Mouse (Mus musculus) small intestine, adult 2 months (tissue): ENCODE data around the gene Sec22c. TPM values are rescaled to one million over a fixed set of nuclear protein-coding genes. Genes with fewer than 3 reads are reported as not detected.

Experiments
- H3K27ac ChIP-seq: fragments of 200-500 bp; 2 replicates; pipeline ENCODE4 v1.5.1; 2012; ENCODE audit warnings: low read depth, low read length, control low read depth, inconsistent platforms; ENCODE audit not compliant: insufficient read depth
- H3K27me3 ChIP-seq: fragments of 200-500 bp; 2 replicates; pipeline ENCODE4 v1.6.1; 2012; ENCODE audit warnings: mild to moderate bottlenecking, moderate library complexity, low read length, inconsistent platforms; ENCODE audit not compliant: control insufficient read depth, insufficient read depth
- H3K36me3 ChIP-seq: fragments of 200-500 bp; 2 replicates; pipeline ENCODE4 v1.6.1; 2012; ENCODE audit warnings: mild to moderate bottlenecking, low read length, control low read depth, inconsistent platforms; ENCODE audit not compliant: control insufficient read depth, insufficient read depth
- H3K4me1 ChIP-seq: fragments of 200-500 bp; 2 replicates; pipeline ENCODE4 v1.6.1; 2012; ENCODE audit warnings: low read length, inconsistent platforms, mixed read lengths; ENCODE audit not compliant: control insufficient read depth, insufficient read depth, insufficient read length
- H3K4me3 ChIP-seq: fragments of 200-500 bp; 2 replicates; pipeline ENCODE4 v1.5.1; 2012; ENCODE audit warnings: low read depth, mild to moderate bottlenecking, control low read depth, inconsistent platforms, low read length, moderate library complexity
- CTCF ChIP-seq: fragments of 200-500 bp; IDR thresholded peaks from 2 replicates; pipeline ENCODE4 v1.5.1; 2012; ENCODE audit warnings: low read depth, mild to moderate bottlenecking, control low read depth, inconsistent platforms, low read length, moderate library complexity, mixed read lengths; ENCODE audit not compliant: insufficient replicate concordance, insufficient read length; ENCODE audit errors: extremely low read depth
- POLR2A ChIP-seq: fragments of 200-500 bp; IDR thresholded peaks from 2 replicates; pipeline ENCODE4 v1.6.1; 2012; ENCODE audit warnings: low read depth, mild to moderate bottlenecking, control low read depth, inconsistent platforms, low read length, moderate library complexity
- WGBS: fragments of 180-500 bp; shearing (Covaris S2); methylation state at CpG from one replicate; pipeline ENCODE4 v1.1.7; 2018; 5-methylcytosine and 5-hydroxymethylcytosine counted together
- polyA plus RNA-seq: library from polyadenylated mRNA; depleted of rRNA; stranded (reverse); fragments of >200 nt; gene quantifications from 2 replicates; pipeline ENCODE4 v1.2.3, GENCODE M21; 2012

Gene Sec22c
- polyA plus RNA-seq, 1 experiment = 27.0 TPM

- 87% methylated on average over 12 of the region's 12 CpGs for WGBS
- H3K4me3 ChIP-seq = no peak overlapping the region
- H3K27me3 ChIP-seq = no peaks in the 10 kb centered on the region
- H3K27ac ChIP-seq = no peak overlapping the region
- no peaks in the 10 kb centered on the region for H3K4me1 ChIP-seq
- TF ChIP-seq POLR2A = no peak
- no peak for TF ChIP-seq CTCF
- H3K36me3 ChIP-seq = peaks cover 10% of the 10 kb centered on the region
Measured at GRCm38 (mm10) chr9:121694736-121695135, 10.6 kb downstream of the Sec22c start.

- no peak for TF ChIP-seq POLR2A
- no peaks in the 10 kb centered on the region for H3K4me1 ChIP-seq
- peaks cover 25% of the 10 kb centered on the region for H3K36me3 ChIP-seq
- H3K4me3 ChIP-seq = no peak overlapping the region
- 90% methylated on average over 7 of the region's 7 CpGs for whole genome bisulfite sequencing
- no peaks in the 10 kb centered on the region for H3K27me3 ChIP-seq
- no peak overlapping the region for H3K27ac ChIP-seq
Measured at GRCm38 (mm10) chr9:121690734-121691133, 14.6 kb downstream of the Sec22c start.

GRCm38 (mm10) chr9:121690200-121690651, 15.1 kb downstream of the Sec22c start:
- H3K27ac ChIP-seq = no peak overlapping the region

GRCm38 (mm10) chr9:121684702-121685101, 20.6 kb downstream of the Sec22c start:
- TF ChIP-seq CTCF = no peak
- no peak for TF ChIP-seq POLR2A
- no peak overlapping the region for H3K4me3 ChIP-seq
- WGBS = 49% methylated on average over 7 of the region's 7 CpGs
- H3K27me3 ChIP-seq = no peaks in the 10 kb centered on the region
- peaks cover 4% of the 10 kb centered on the region; the same call in 1 of the 2 replicates for H3K4me1 ChIP-seq
- no peak overlapping the region for H3K27ac ChIP-seq
- peaks cover 32% of the 10 kb centered on the region for H3K36me3 ChIP-seq

More at GRCm38 (mm10) chr9:121690200-121690651, 15.1 kb downstream of the Sec22c start:
- Histone ChIP-seq H3K4me1 (no peaks in the 10 kb centered on the region), H3K4me3 (no peak overlapping the region), H3K27me3 (no peaks in the 10 kb centered on the region), H3K36me3 (peaks cover 29% of the 10 kb centered on the region)
- WGBS = 85% methylated on average over 15 of the region's 15 CpGs
- no peak for TF ChIP-seq POLR2A
- TF ChIP-seq CTCF = no peak

GRCm38 (mm10) chr9:121682037-121682680, 23.1 kb downstream of the Sec22c start:
- no peak for TF ChIP-seq POLR2A
- TF ChIP-seq CTCF = no peak
- Histone ChIP-seq H3K4me3 (no peak overlapping the region), H3K27ac (no peak overlapping the region), H3K27me3 (no peaks in the 10 kb centered on the region), H3K4me1 (peaks cover 11% of the 10 kb centered on the region; the same call in 1 of the 2 replicates), H3K36me3 (peaks cover 20% of the 10 kb centered on the region)
- WGBS = 76% methylated on average over 18 of the region's 18 CpGs

- Histone ChIP-seq H3K4me3 (no peak overlapping the region), H3K27me3 (no peaks in the 10 kb centered on the region), H3K4me1 (peaks cover 13% of the 10 kb centered on the region; the same call in 1 of the 2 replicates), H3K36me3 (peaks cover 18% of the 10 kb centered on the region), H3K27ac (no peak overlapping the region)
- 87% methylated on average over 8 of the region's 8 CpGs for WGBS
- TF ChIP-seq POLR2A (no peak), CTCF (no peak)
Measured at GRCm38 (mm10) chr9:121681191-121681590, 24.1 kb downstream of the Sec22c start.

GRCm38 (mm10) chr9:121679549-121679948, 25.7 kb downstream of the Sec22c start:
- Histone ChIP-seq H3K36me3 (peaks cover 8% of the 10 kb centered on the region), H3K27ac (no peak overlapping the region), H3K4me3 (no peak overlapping the region), H3K27me3 (no peaks in the 10 kb centered on the region), H3K4me1 (peaks cover 13% of the 10 kb centered on the region; the same call in 1 of the 2 replicates)
- WGBS = 17% methylated on average over 6 of the region's 6 CpGs
- TF ChIP-seq POLR2A (no peak), CTCF (peak; percentile 81; the same call in 1 of the 2 replicates)
